Mouse (Mus musculus) ES-Bruce4 (cell line): ENCODE data around the gene Ap5m1.

Source experiments
- CTCF ChIP-seq: IDR thresholded peaks from one replicate; pipeline ENCODE4 v1.8.1; 2011; ENCODE audit warnings: low read depth, low read length
- EP300 ChIP-seq: IDR thresholded peaks from 2 replicates; pipeline ENCODE4 v1.6.1; 2011; ENCODE audit warnings: low read depth, low read length; ENCODE audit not compliant: insufficient read depth
- POLR2A ChIP-seq: IDR thresholded peaks from one replicate; pipeline ENCODE4 v1.8.1; 2011; ENCODE audit warnings: low read length; ENCODE audit not compliant: insufficient read depth

DNA sequence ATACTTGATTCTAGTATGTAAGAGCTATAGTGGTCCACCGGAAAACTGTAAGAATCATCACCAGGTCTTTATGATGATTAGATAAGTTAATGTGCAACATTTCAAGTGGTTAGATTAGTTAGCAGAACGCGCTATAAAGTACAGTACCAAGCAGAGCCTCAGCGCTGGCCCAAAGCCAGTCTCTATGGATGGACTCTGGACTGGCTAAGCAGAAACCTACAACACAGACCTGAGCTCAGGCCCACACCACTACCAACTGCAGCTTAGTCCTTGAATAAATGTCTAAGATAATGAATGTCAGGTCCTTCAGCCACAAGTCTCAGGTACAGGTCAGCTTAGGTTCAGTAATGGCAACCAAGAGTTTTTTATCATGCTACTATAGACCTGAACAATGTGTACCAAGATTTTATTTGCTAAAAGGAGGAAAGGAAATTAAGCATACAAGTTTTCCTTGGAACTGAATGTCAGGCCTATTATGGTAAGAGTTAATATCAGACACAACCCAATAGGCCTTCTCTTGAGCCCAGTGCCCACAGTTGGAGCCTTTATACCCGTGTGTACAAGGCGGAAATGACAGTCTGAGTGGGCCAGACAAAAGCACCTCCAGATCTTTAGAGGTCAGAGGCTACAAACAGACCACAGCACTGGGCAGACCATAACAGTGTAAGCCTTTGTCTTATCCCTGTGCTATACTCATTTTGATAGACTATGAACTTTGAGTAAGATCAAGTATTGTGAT is 38.7 kb upstream of the Ap5m1 start:
- TF ChIP-seq CTCF (no peak), POLR2A (no peak), EP300 (no peak)
